Mouse (Mus musculus): ENCODE data around the gene Kat14.

GRCm38 (mm10) chr2:144324218-144324617 lies 44.6 kb upstream of the Kat14 start:
- TF ChIP-seq POLR2A (IDR thresholded peaks at IDR 0.05; ENCODE audit: borderline replicate concordance, extremely low read depth, low read depth, low read length) (no peak), CTCF (IDR thresholded peaks at IDR 0.05; ENCODE audit: insufficient read depth, low read length) (no peak)
